Mouse (Mus musculus) midbrain, postnatal 0 days (tissue): ENCODE measurements around the gene Mcpt8. TPM values are rescaled to one million over a fixed set of nuclear protein-coding genes. Genes with fewer than 3 reads are reported as not detected.

ENCODE experiments used
- ATAC-seq: fragments of 200-750 bp; cut with Nextera tagmentation; 2 replicates; pipeline ENCODE4 v1.8.0; 2017; ENCODE audit warnings: moderate number of reproducible peaks, mild to moderate bottlenecking, moderate TSS enrichment, moderate library complexity; ENCODE audit not compliant: low FRiP score
- DNase-seq: peaks from one replicate; pipeline ENCODE4 v3.0.0-alpha.2; 2015; ENCODE audit warnings: low spot score
- H3K27ac ChIP-seq: fragments of 300-500 bp; sonication (generic); 2 replicates; pipeline ENCODE4 v1.5.1; 2014; ENCODE audit warnings: low read depth, mild to moderate bottlenecking, low read length, mixed read lengths
- H3K27me3 ChIP-seq: fragments of 300-500 bp; sonication (generic); 2 replicates; pipeline ENCODE4 v1.6.1; 2014; ENCODE audit warnings: low read length, control low read depth, mixed read lengths; ENCODE audit not compliant: insufficient read depth
- H3K36me3 ChIP-seq: fragments of 300-500 bp; sonication (generic); 2 replicates; pipeline ENCODE4 v1.6.1; 2014; ENCODE audit warnings: low read length, control low read depth, mixed read lengths; ENCODE audit not compliant: insufficient read depth
- H3K4me1 ChIP-seq: fragments of 300-500 bp; sonication (generic); 2 replicates; pipeline ENCODE4 v1.6.1; 2014; ENCODE audit warnings: mild to moderate bottlenecking, control low read depth, antibody characterized with exemption, low read length, mixed read lengths; ENCODE audit not compliant: insufficient read depth
- H3K4me2 ChIP-seq: fragments of 300-500 bp; sonication (generic); 2 replicates; pipeline ENCODE4 v1.6.1; 2014; ENCODE audit warnings: low read depth, mild to moderate bottlenecking, low read length, mixed read lengths; ENCODE audit not compliant: poor library complexity, severe bottlenecking
- H3K4me3 ChIP-seq: fragments of 300-500 bp; sonication (generic); 2 replicates; pipeline ENCODE4 v1.5.1; 2014; ENCODE audit warnings: low read depth, mild to moderate bottlenecking, low read length, moderate library complexity
- H3K9ac ChIP-seq: fragments of 300-500 bp; sonication (generic); replicated peaks from 2 replicates; pipeline ENCODE4 v1.6.1; 2014; ENCODE audit warnings: mild to moderate bottlenecking, low read length, moderate library complexity, mixed read lengths; ENCODE audit not compliant: poor library complexity, severe bottlenecking
- H3K9me3 ChIP-seq: fragments of 300-500 bp; sonication (generic); 2 replicates; pipeline ENCODE4 v1.6.1; 2016; ENCODE audit warnings: low read length, control low read depth
- CTCF ChIP-seq: IDR thresholded peaks from 2 replicates; pipeline ENCODE4 v1.5.1; 2016; ENCODE audit warnings: antibody characterized with exemption, mild to moderate bottlenecking
- WGBS: fragments of 180-500 bp; shearing (Covaris S2); extraction: QIAGEN DNeasy Blood & Tissue Kit; methylation state at CpG from one replicate; pipeline ENCODE4 v1.1.7; 2014; 5-methylcytosine and 5-hydroxymethylcytosine counted together
- polyA plus RNA-seq: library from polyadenylated mRNA; unstranded; fragments of >200 nt; fragmentation: Nextera tagmentation; extraction: Ambion mirVana; gene quantifications from 2 replicates; pipeline ENCODE4 v1.2.1, GENCODE M21; 2015
- total RNA-seq: library from RNA; depleted of rRNA; stranded (reverse); fragments of >200 nt; gene quantifications from 2 replicates; pipeline ENCODE4 v1.2.3, GENCODE M21; 2014

Gene Mcpt8
- total and polyA plus RNA-seq, 2 experiments from 2014 or later = not detected

DNA sequence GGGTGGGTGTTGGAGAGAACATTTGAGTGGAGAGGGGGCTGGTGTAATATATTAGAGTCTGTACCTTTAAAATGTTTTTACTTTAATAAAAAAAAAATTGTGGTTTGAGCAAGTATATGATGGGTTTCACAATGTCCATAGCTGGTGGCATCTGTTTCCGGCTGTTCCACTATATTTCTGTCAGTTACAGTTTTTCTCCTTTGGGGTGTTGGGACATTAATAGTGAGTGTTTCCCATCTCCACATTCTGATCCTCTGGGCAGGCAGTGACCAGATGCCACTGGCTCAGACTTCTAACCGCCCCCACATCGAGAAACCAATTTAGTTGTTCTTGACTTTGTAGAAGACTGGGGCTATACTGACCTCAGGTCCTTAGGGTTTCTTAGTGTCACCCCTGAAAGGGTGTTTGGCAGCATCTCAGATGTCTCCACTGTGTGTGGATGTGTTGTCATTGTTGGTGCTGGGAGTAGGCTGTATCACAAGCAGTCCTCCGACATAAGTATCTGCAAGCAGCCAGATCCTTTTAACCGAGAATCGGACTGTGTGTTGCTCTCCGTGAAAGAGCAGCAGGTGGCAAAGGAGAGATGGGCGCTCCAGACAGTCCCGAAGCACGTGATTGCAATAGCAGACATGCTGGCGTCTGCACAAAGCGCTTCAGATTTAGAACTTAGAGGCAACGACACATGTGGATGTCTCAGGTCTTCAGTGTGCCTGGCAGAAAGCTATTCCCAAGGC lies 20.5 kb upstream of the Mcpt8 start:
- H3K36me3 ChIP-seq = no peaks in the 10 kb centered on the region
- H3K4me3 ChIP-seq = no peak overlapping the region
- no peak for TF ChIP-seq CTCF
- WGBS = 83% methylated on average over 13 of the region's 13 CpGs
- H3K4me1 ChIP-seq = no peaks in the 10 kb centered on the region
- no peak for DNase-seq
- no peak overlapping the region for H3K4me2 ChIP-seq
- no peaks in the 10 kb centered on the region for H3K9me3 ChIP-seq
- H3K27ac ChIP-seq = no peak overlapping the region
- ATAC-seq = no peak
- H3K9ac ChIP-seq = no peak overlapping the region
- no peaks in the 10 kb centered on the region for H3K27me3 ChIP-seq

DNA sequence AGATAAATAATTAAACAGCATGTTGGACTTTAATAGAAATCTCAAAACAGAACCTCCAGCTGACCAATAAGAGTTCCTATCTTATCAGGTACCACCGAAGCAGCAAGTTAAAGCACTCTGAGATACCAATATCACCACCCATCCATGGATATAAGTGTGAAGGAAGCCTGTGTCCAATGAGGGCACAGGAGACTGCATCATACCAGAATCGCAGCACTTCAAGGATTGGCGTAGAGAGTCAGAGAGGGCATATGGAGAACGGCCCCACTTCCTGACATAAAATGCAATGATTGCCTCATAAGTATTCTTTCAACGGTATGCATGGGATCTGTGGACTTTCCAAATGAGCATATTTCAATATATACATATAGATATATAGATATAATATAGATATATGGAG lies 19.9 kb upstream of the Mcpt8 start:
- Histone ChIP-seq H3K4me1 (no peaks in the 10 kb centered on the region), H3K27me3 (no peaks in the 10 kb centered on the region), H3K9ac (no peak overlapping the region), H3K4me3 (no peak overlapping the region), H3K36me3 (no peaks in the 10 kb centered on the region), H3K4me2 (no peak overlapping the region), H3K9me3 (no peaks in the 10 kb centered on the region), H3K27ac (no peak overlapping the region)
- no peak for ATAC-seq
- 95% methylated on average over 5 of the region's 5 CpGs for WGBS
- no peak for DNase-seq
- no peak for TF ChIP-seq CTCF

DNA sequence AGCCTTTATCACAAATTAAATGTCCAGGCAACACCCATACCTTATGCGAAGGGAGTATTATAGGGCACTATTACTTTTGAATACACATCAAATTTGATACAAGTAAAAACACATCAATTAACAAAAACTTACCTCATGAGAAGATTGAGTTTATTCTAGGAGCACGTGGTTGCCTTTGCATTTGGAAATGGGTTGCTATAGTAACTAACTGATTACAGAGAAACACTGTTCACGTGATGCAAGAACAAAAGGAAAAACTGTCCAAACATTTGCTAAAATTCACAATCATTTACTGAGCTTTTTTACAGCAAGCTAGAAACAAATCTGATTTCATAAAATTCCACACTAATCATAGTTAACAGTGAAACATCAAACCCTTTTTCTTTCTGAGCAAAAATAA lies 18.4 kb upstream of the Mcpt8 start:
- TF ChIP-seq CTCF = no peak
- Histone ChIP-seq H3K36me3 (no peaks in the 10 kb centered on the region), H3K9me3 (no peaks in the 10 kb centered on the region), H3K9ac (no peak overlapping the region), H3K4me2 (no peak overlapping the region), H3K4me1 (no peaks in the 10 kb centered on the region), H3K27ac (no peak overlapping the region), H3K4me3 (no peak overlapping the region), H3K27me3 (no peaks in the 10 kb centered on the region)
- ATAC-seq (no peak), DNase-seq (no peak)
- 51% methylated on average over 3 of the region's 3 CpGs for WGBS

DNA sequence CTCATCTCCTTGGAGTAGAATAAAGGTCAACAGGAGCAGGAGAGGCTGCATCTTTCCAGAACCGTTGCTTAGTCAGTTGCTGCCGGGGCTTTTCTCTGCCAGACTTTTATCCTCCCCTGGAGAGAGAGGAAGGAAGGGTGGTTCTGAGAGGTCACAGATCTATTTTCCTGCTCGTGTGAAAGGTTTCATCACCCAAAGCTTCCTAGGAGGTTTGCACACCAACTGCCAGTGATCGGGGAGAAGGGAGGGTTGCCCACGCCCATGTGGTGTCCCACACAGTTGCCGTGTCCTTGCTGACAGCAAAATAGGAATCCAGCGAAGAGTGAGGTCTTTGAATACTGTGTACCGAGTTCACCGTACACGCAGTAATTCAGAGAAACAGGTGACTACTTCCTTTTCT lies 17.3 kb upstream of the Mcpt8 start, which contains the start of gene Ctsg:
Gene Ctsg, minus strand, starts transcription at position 189 of the 400 bp plus-strand sequence.
- ATAC-seq = no peak
- no peaks in the 10 kb centered on the region for H3K4me1 ChIP-seq
- H3K4me3 ChIP-seq = no peak within 1 kb of the TSS
- WGBS = 78% methylated on average over 10 of the region's 10 CpGs
- no peaks in the 10 kb centered on the region for H3K36me3 ChIP-seq
- no peak for DNase-seq
- no peak within 1 kb of the TSS for H3K27ac ChIP-seq
- no peak within 1 kb of the TSS for H3K4me2 ChIP-seq
- no peaks in the 10 kb centered on the region for H3K9me3 ChIP-seq
- H3K27me3 ChIP-seq = no peaks in the 10 kb centered on the region
- no peak for TF ChIP-seq CTCF
- no peak within 1 kb of the TSS for H3K9ac ChIP-seq

DNA sequence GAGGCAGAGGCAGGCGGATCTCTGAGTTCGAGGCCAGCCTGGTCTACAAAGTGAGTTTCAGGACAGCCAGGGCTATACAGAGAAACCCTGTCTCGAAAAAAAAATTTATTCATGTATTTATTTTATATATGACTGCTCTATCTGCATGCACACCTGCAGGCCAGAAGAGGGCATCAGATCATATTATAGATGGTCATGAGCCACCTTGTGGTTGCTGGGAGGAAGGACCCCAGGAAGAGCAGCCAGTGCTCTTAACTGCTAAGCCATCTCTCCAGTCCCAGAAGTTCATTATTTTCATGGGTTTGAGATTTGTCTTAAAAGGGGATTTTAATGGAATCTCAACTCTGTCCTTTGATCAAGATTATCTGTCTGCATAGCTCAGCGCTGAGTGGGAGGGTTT lies 13.9 kb upstream of the Mcpt8 start:
- no peak overlapping the region for H3K27ac ChIP-seq
- H3K9ac ChIP-seq = no peak overlapping the region
- no peak overlapping the region for H3K4me2 ChIP-seq
- H3K36me3 ChIP-seq = no peaks in the 10 kb centered on the region
- peak; percentile 64 for TF ChIP-seq CTCF
- no peaks in the 10 kb centered on the region for H3K27me3 ChIP-seq
- DNase-seq (peak; percentile 22), ATAC-seq (no peak)
- WGBS = 77% methylated on average over 4 of the region's 4 CpGs
- no peaks in the 10 kb centered on the region for H3K9me3 ChIP-seq
- no peak overlapping the region for H3K4me3 ChIP-seq
- no peaks in the 10 kb centered on the region for H3K4me1 ChIP-seq

DNA sequence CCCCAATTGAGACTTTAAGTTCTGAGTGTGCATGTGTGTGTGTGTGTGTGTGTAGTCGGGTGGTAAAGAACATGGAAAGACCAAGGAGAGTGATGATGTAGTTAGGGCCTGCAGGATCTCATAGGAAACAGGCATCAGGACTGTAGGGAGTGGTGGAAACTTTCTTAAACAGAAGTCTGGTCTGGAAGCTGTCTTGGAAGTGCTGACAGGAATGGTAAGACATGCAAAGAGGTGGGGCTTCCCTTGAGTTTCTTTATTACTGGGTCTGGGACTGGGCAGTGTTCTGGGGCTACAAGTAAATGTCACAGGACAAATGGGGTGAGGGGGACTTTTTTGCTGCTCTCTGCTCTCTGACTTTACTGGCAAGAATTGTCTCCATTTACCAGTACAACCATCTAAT lies 12.5 kb upstream of the Mcpt8 start:
- TF ChIP-seq CTCF = no peak
- H3K36me3 ChIP-seq = no peaks in the 10 kb centered on the region
- no peak overlapping the region for H3K4me2 ChIP-seq
- no peaks in the 10 kb centered on the region for H3K4me1 ChIP-seq
- H3K9me3 ChIP-seq = no peaks in the 10 kb centered on the region
- H3K27me3 ChIP-seq = no peaks in the 10 kb centered on the region
- no peak overlapping the region for H3K27ac ChIP-seq
- H3K9ac ChIP-seq = no peak overlapping the region
- ATAC-seq (no peak), DNase-seq (no peak)
- H3K4me3 ChIP-seq = no peak overlapping the region
- WGBS = 93% methylated on average over 1 of the region's 1 CpGs
